Mouse (Mus musculus) regulatory T cell (primary cell): ENCODE results near the gene Col6a4.

ENCODE experiments used
- in situ Hi-C: fragments of 300-600 bp; cut with MboI, MseI; formaldehyde crosslinking; loops from one replicate; pipeline ENCODE4 v1.15.1; 2025; ENCODE audit warnings: high pct_unique_total_duplicates

Col6a4 gene

GRCm38 (mm10) chr9:105967976-105968375 is 128.6 kb downstream of the Col6a4 start:
- in situ Hi-C loops = no loop called here

GRCm38 (mm10) chr9:105960533-105960932 is 136.1 kb downstream of the Col6a4 start, which contains the start of gene Col6a5:
Col6a5 (minus strand) TSS chr9:105960643.
- in situ Hi-C loops = no loop called here

GRCm38 (mm10) chr9:105959116-105959515 is 137.5 kb downstream of the Col6a4 start:
- in situ Hi-C loops = no loop called here

- in situ Hi-C loops = no loop called here
Observed at GRCm38 (mm10) chr9:105949755-105950154, 146.8 kb downstream of the Col6a4 start.

- in situ Hi-C loops = no loop called here
Observed at GRCm38 (mm10) chr9:105947577-105947976, 149.0 kb downstream of the Col6a4 start.
